Mouse (Mus musculus): Measurements from ENCODE around the gene Cnnm4.

DNA sequence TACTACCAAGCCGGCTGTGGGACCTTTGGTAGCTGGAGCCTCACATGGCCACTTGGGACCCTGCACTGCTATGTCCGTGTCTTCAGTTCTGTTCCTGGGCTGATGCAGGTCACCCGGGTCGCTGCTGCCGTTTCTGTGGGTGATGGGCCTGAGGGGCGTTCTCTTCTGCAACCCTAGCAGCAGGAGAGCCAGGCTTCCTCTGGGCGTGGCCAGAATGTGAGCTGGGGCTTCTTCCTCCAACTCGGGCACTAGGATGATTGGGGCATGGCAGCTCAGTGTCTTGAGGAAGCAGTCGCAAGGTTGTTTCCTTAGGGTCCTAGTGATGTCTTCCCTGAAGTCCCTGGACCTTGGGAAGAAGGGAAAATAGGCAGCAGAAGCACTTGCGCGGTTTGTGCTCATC, 48.2 kb downstream of the Cnnm4 start:
- TF ChIP-seq POLR2A (IDR thresholded peaks at IDR 0.05; ENCODE audit: low read depth, low read length) (no peak), CTCF (IDR thresholded peaks at IDR 0.05; ENCODE audit: extremely low read depth, insufficient read depth, insufficient read length, insufficient replicate concordance) (no peak)
